Mouse (Mus musculus) liver, adult 2 months (tissue): ENCODE measurements around the gene Snapc2.

ENCODE experiments used
- CTCF ChIP-seq: fragments of 200-500 bp; IDR thresholded peaks from 2 replicates; pipeline ENCODE4 v1.5.1; 2011; ENCODE audit warnings: low read depth, low read length, control low read depth
- POLR2A ChIP-seq: fragments of 200-500 bp; IDR thresholded peaks from 2 replicates; pipeline ENCODE4 v1.6.1; 2011; ENCODE audit warnings: low read length, control low read depth; ENCODE audit not compliant: insufficient read depth; ENCODE audit errors: extremely low read depth

- TF ChIP-seq CTCF (peak; percentile 84), POLR2A (no peak)
Observed at GRCm38 (mm10) chr8:4258233-4258632, 5.4 kb downstream of the Snapc2 start.
